Mouse (Mus musculus): ENCODE data around the gene Itga11.
"Not testable (repeated sequence)": the region's sequence is repeated elsewhere in the genome, so short reads cannot be mapped to it uniquely, and the experiment has no call there.

Itga11 gene

GRCm38 (mm10) chr9:62817828-62818614, 140.4 kb downstream of the Itga11 start:
- no peak for DNase-seq (ENCODE audit: low spot score)

DNA sequence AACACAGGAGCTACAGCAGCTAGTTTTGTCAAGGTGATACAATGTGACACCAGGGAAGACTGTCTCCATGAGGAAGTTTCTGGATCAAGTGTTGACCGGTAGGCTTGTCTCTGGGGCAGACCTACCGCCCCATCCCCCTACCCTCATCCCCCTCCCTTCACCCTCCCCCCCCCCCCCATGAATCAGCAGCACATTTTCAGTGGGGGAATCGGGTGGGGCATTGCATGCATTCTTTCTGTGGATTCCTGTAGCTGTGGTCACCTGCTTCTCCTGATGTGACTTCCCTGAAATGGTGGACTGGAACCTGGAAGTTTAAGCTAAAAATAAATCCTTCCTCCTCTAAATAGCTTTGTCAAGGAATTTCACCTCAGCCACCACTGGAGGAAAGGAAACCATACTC, 141.9 kb downstream of the Itga11 start:
- no peak for DNase-seq (ENCODE audit: low spot score)

- not testable (repeated sequence) for DNase-seq (ENCODE audit: low spot score)
These were observed 142.3 kb downstream of the Itga11 start for GRCm38 (mm10) chr9:62819910-62820309.

GRCm38 (mm10) chr9:62820829-62821228, 143.2 kb downstream of the Itga11 start:
- DNase-seq (ENCODE audit: low spot score), result no peak

DNA sequence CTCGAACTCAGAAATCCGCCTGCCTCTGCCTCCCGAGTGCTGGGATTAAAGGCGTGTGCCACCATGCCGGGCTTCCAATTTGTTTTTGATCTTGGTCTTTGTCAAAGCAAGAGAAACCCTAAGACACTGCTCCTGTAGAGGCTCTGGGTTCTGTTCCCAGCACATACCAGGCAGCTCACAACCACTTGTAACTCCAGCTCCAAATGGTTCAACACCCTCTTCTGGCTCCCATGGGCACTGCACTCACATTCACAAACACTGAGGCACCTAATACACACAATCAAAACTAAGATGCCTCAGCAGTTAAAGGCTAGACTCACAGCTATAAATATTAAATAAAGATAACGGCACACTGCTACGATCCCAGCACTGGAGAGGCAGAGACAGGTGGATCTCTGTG, 144.2 kb downstream of the Itga11 start:
- no peak for DNase-seq (ENCODE audit: low spot score)

DNA sequence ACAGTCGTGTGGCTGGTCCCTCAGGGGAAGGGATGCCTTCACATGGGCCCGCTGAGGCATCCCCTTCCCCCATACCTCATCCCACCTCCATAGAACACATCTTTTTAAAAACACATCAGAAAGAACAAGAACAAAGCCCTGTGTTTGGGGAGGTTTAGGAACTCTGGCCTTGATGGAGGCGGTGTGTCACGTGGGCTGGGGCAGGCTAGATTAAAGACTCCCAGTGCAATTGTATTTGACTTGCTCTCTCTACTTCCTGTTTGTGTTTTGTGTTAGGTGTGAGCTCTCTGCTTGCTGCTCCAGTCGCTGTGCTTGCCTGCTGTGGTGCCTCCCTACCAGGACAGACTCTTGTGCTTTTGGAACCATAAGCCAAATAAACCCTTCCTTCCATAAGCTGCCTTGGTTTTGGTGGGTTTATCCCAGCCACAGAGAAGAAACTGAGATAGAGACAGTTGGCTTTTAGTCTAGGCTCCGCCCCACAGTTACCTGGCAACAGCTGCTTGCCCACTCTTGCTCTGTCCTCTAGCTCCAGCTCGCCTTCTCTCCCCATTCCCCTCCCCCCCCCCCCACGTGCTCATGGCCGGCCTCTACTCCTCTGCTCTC, 148.3 kb downstream of the Itga11 start:
- no peak for DNase-seq (ENCODE audit: low spot score)

DNA sequence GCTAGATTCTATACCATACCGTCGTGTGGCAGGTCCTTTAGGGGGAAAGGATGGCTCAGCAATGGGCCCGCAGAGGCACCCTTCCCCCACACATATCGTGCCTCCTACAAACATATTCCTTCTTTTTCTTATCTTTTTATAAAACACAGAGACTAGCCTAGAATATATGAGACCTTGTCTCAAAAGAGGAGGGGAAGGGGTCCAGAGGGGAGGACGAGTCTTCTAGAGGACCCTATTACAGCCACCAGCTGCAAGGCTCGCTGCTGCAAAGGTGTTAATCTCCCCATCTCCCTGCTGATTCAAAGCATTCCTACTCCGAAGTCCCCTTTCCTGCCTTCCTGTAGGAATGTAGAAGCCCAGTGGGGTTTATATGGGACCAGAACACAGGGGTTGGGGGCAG, 148.8 kb downstream of the Itga11 start:
- DNase-seq (ENCODE audit: low spot score), result no peak

- DNase-seq (ENCODE audit: low spot score), result peak; percentile 61
These were observed 150.5 kb downstream of the Itga11 start for GRCm38 (mm10) chr9:62827939-62828652.

DNA sequence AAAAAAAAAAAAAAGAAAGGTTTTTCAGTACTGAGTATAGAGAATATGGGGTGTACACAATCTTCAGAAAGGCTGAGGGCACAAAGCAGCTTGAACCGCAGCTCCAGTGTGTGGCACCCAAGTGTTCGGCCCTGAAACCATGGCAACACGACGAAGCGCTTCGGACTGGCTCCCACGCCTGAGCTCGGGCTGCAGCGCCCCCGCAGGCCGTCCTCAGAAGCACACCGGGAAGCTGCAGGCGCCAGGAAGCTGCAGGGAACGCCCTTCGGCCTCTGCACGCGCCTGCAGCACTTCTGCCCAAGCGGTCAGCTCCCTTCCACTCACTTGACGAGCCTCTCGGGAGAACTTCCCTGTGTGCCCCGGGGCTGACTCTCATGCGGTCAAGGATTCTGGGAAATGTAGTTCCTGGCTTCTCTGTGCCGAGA, 151.0 kb downstream of the Itga11 start:
- DNase-seq (ENCODE audit: low spot score), result peak; percentile 97

DNA sequence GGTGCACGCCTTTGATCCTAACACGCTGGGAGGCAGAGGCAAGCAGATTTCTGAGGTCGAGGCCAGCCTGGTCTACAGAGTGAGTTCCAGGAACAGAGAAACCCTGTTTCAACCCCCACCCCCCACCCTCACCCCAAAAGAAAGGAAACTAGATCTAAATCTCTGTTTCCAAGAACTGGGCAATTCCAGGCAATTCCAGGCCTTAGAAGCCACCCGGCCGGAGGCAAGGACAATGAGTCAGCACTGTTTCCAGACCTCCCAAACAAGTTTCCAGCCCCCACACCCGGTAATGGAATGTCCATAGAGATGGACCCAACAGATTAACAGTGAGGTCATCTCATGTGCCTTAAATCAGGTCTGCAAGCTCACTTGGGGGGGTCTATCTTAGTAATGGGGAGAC, 152.3 kb downstream of the Itga11 start:
- DNase-seq (ENCODE audit: low spot score), result no peak
